Mouse (Mus musculus) cortical plate, adult 2 months (tissue): Measurements from ENCODE around the gene Cmip. TPM values are rescaled to one million over a fixed set of nuclear protein-coding genes. Genes with fewer than 3 reads are reported as not detected.

Source experiments
- H3K27ac ChIP-seq: fragments of 200-500 bp; 2 replicates; pipeline ENCODE4 v1.5.1; 2012; ENCODE audit warnings: low read length, control low read depth, inconsistent platforms; ENCODE audit not compliant: insufficient read depth
- H3K4me1 ChIP-seq: fragments of 200-500 bp; 2 replicates; pipeline ENCODE4 v1.6.1; 2011; ENCODE audit warnings: low read length; ENCODE audit not compliant: control insufficient read depth, insufficient read depth
- H3K4me3 ChIP-seq: fragments of 200-500 bp; 2 replicates; pipeline ENCODE4 v1.5.1; 2011; ENCODE audit warnings: mild to moderate bottlenecking, low read length, control low read depth; ENCODE audit not compliant: insufficient read depth
- CTCF ChIP-seq: fragments of 200-500 bp; IDR thresholded peaks from 2 replicates; pipeline ENCODE4 v1.5.1; 2011; ENCODE audit warnings: mild to moderate bottlenecking, control low read depth, low read length; ENCODE audit not compliant: insufficient read depth; ENCODE audit errors: extremely low read depth
- POLR2A ChIP-seq: fragments of 200-500 bp; IDR thresholded peaks from 2 replicates; pipeline ENCODE4 v1.6.1; 2011; ENCODE audit warnings: mild to moderate bottlenecking, low read length, control low read depth; ENCODE audit not compliant: insufficient read depth; ENCODE audit errors: extremely low read depth
- polyA plus RNA-seq: library from polyadenylated mRNA; depleted of rRNA; stranded (reverse); fragments of >200 nt; gene quantifications from 2 replicates; pipeline ENCODE4 v1.2.3, GENCODE M21; 2012

The Cmip gene
- polyA plus RNA-seq, 1 experiment: 128 TPM

- no peak overlapping the region for H3K4me3 ChIP-seq
- TF ChIP-seq CTCF (no peak), POLR2A (no peak)
- H3K27ac ChIP-seq: no peak overlapping the region
- H3K4me1 ChIP-seq: peaks cover 12% of the 10 kb centered on the region
Observed at GRCm38 (mm10) chr8:117340800-117341199, 83.9 kb downstream of the Cmip start.

GRCm38 (mm10) chr8:117342735-117343385 is 86.0 kb downstream of the Cmip start:
- TF ChIP-seq POLR2A (no peak), CTCF (no peak)
- H3K27ac ChIP-seq: no peak overlapping the region
- H3K4me3 ChIP-seq: no peak overlapping the region
- H3K4me1 ChIP-seq: peaks cover 12% of the 10 kb centered on the region

GRCm38 (mm10) chr8:117343484-117343883 is 86.6 kb downstream of the Cmip start:
- peaks cover 15% of the 10 kb centered on the region for H3K4me1 ChIP-seq
- no peak overlapping the region for H3K27ac ChIP-seq
- TF ChIP-seq CTCF: no peak
- no peak for TF ChIP-seq POLR2A
- H3K4me3 ChIP-seq: no peak overlapping the region

GRCm38 (mm10) chr8:117344899-117345298 is 88.0 kb downstream of the Cmip start:
- TF ChIP-seq CTCF: no peak
- TF ChIP-seq POLR2A: no peak
- Histone ChIP-seq H3K4me3 (no peak overlapping the region), H3K27ac (no peak overlapping the region), H3K4me1 (peaks cover 18% of the 10 kb centered on the region)

GRCm38 (mm10) chr8:117345376-117345775 is 88.5 kb downstream of the Cmip start:
- TF ChIP-seq CTCF: no peak
- TF ChIP-seq POLR2A: no peak
- Histone ChIP-seq H3K27ac (no peak overlapping the region), H3K4me1 (peaks cover 18% of the 10 kb centered on the region), H3K4me3 (no peak overlapping the region)

GRCm38 (mm10) chr8:117347556-117347955 is 90.7 kb downstream of the Cmip start:
- TF ChIP-seq CTCF: no peak
- no peak for TF ChIP-seq POLR2A
- no peak overlapping the region for H3K27ac ChIP-seq

GRCm38 (mm10) chr8:117348718-117349394 is 92.0 kb downstream of the Cmip start:
- Histone ChIP-seq H3K4me3 (no peak overlapping the region), H3K4me1 (peaks cover 18% of the 10 kb centered on the region), H3K27ac (no peak overlapping the region)
- no peak for TF ChIP-seq CTCF
- no peak for TF ChIP-seq POLR2A

More at GRCm38 (mm10) chr8:117347556-117347955, 90.7 kb downstream of the Cmip start:
- no peak overlapping the region for H3K4me3 ChIP-seq
- H3K4me1 ChIP-seq: peaks cover 18% of the 10 kb centered on the region

GRCm38 (mm10) chr8:117349541-117349940 is 92.7 kb downstream of the Cmip start:
- Histone ChIP-seq H3K27ac (no peak overlapping the region), H3K4me1 (peaks cover 15% of the 10 kb centered on the region), H3K4me3 (no peak overlapping the region)
- TF ChIP-seq POLR2A: no peak
- TF ChIP-seq CTCF: no peak

GRCm38 (mm10) chr8:117352098-117352497 is 95.2 kb downstream of the Cmip start:
- no peak overlapping the region for H3K4me3 ChIP-seq
- H3K27ac ChIP-seq: no peak overlapping the region
- no peak for TF ChIP-seq CTCF
- no peak for TF ChIP-seq POLR2A
- peaks cover 19% of the 10 kb centered on the region for H3K4me1 ChIP-seq

GRCm38 (mm10) chr8:117355111-117355831 is 98.4 kb downstream of the Cmip start:
- Histone ChIP-seq H3K4me3 (no peak overlapping the region), H3K27ac (no peak overlapping the region), H3K4me1 (peaks cover 14% of the 10 kb centered on the region)
- TF ChIP-seq CTCF: no peak

GRCm38 (mm10) chr8:117356109-117356672 is 99.3 kb downstream of the Cmip start:
- H3K4me3 ChIP-seq: no peak overlapping the region
- TF ChIP-seq POLR2A (no peak), CTCF (no peak)
- H3K27ac ChIP-seq: no peak overlapping the region
- H3K4me1 ChIP-seq: peaks cover 14% of the 10 kb centered on the region
